Mouse (Mus musculus): Measurements from ENCODE around the gene Gngt2. TPM values are rescaled to one million over a fixed set of nuclear protein-coding genes. Genes with fewer than 3 reads are reported as not detected.
A peak's percentile ranks its signal among the peaks of the same experiment; 100 is the strongest.

The Gngt2 gene
- polyA plus RNA-seq, 1 experiment from 2014 or later, result 13.7 TPM

GRCm38 (mm10) chr11:95827464-95828085, 9.4 kb upstream of the Gngt2 start:
- WGBS, result 15% methylated on average over 3 of the region's 3 CpGs
- no peak for ATAC-seq (ENCODE audit: insufficient number of reproducible peaks, insufficient read depth, low FRiP score, low read depth)

DNA sequence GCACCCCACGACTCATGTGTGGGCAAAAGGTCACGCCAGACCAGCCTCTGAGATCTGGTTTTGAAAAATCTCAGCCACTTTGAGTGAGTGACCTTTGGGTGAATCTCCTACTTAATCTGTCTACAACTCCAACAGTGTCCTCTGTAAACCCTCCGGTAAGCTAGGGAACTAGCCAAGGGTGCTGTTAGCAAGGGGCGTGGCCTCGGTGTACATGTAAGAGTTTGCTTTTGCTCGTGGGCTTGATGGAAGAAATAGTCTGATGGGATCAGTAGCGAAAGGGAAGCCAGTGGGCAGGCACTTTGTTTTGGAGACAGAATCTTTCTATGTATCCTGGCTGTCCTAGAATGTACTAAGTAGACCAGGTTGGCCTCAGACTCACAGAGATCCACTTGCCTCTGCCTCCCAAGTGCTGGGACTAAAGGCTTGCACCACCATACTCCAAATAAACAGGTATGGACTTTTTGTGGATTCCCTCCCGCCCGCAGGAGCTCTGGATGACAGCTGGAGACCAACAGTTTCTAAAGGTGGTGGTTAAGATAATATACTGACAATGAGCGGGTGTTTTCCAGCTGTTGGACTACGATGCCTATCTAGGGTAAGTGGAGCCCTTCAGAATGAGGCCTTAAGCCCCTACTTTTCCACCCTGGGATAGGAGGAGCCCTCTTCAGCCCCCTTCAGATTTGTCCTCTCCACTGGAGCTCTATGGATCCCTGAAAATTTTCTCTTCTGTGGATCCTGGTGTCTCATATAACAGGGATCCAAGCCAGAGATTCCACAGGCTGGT, 8.6 kb upstream of the Gngt2 start:
- Histone ChIP-seq H3K27ac (ENCODE audit: low read length) (no peak overlapping the region), H3K4me3 (ENCODE audit: low read depth, low read length) (no peak overlapping the region), H3K4me2 (replicated peaks; ENCODE audit: low read depth, low read length) (no peak overlapping the region), H3K4me1 (ENCODE audit: control insufficient read depth, insufficient read depth, low read length) (peaks cover 20% of the 10 kb centered on the region; the same call in 1 of the 2 replicates), H3K9me3 (ENCODE audit: control insufficient read depth, low read depth, low read length) (no peaks in the 10 kb centered on the region), H3K9ac (replicated peaks; ENCODE audit: low read depth, low read length) (no peak overlapping the region), H3K27me3 (ENCODE audit: control insufficient read depth, insufficient read depth, low read length) (peaks cover 52% of the 10 kb centered on the region), H3K36me3 (ENCODE audit: control insufficient read depth, insufficient read depth, low read length) (no peaks in the 10 kb centered on the region)
- WGBS, result 70% methylated on average over 11 of the region's 11 CpGs
- ATAC-seq (ENCODE audit: insufficient number of reproducible peaks, insufficient read depth, low FRiP score, low read depth), result no peak

More at GRCm38 (mm10) chr11:95827464-95828085, 9.4 kb upstream of the Gngt2 start:
- Histone ChIP-seq H3K9me3 (ENCODE audit: control insufficient read depth, low read depth, low read length) (no peaks in the 10 kb centered on the region), H3K27me3 (ENCODE audit: control insufficient read depth, insufficient read depth, low read length) (peaks cover 49% of the 10 kb centered on the region), H3K4me2 (replicated peaks; ENCODE audit: low read depth, low read length) (no peak overlapping the region), H3K9ac (replicated peaks; ENCODE audit: low read depth, low read length) (no peak overlapping the region), H3K4me1 (ENCODE audit: control insufficient read depth, insufficient read depth, low read length) (peaks cover 21% of the 10 kb centered on the region; the same call in 1 of the 2 replicates), H3K36me3 (ENCODE audit: control insufficient read depth, insufficient read depth, low read length) (no peaks in the 10 kb centered on the region), H3K4me3 (ENCODE audit: low read depth, low read length) (no peak overlapping the region), H3K27ac (ENCODE audit: low read length) (no peak overlapping the region)

DNA sequence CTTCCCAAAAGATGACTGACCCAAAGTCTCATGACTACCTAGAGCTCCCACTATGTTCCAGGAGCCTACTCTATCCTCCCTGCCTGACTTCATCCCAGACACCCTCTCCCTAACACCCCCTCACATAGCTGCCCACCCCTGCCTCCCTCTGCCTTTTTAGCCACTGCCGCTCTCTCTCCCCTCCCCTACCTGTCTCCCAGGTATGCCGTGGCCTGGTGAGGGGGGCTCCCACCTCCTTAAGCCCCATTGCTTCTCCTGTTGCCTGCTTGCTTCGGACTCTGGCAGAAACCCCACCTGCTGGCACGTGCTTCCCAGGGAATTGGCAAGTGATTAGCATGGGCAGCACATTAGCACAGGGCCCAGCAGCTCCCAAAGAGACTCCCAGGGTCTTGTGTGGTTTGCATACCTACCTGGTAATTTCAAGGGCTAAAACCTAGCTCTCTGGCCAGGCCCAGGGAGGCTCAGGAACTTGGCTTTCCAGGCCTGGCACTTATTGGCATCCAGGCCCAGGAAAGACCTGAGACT, 7.4 kb upstream of the Gngt2 start:
- no peak overlapping the region for H3K4me3 ChIP-seq (ENCODE audit: low read depth, low read length)
- H3K27me3 ChIP-seq (ENCODE audit: control insufficient read depth, insufficient read depth, low read length), result peaks cover 63% of the 10 kb centered on the region
- H3K36me3 ChIP-seq (ENCODE audit: control insufficient read depth, insufficient read depth, low read length), result no peaks in the 10 kb centered on the region
- no peak overlapping the region for H3K9ac ChIP-seq (replicated peaks; ENCODE audit: low read depth, low read length)
- 29% methylated on average over 4 of the region's 4 CpGs for WGBS
- H3K4me1 ChIP-seq (ENCODE audit: control insufficient read depth, insufficient read depth, low read length), result peaks cover 22% of the 10 kb centered on the region
- no peak for ATAC-seq (ENCODE audit: insufficient number of reproducible peaks, insufficient read depth, low FRiP score, low read depth)
- no peak overlapping the region for H3K27ac ChIP-seq (ENCODE audit: low read length)
- H3K4me2 ChIP-seq (replicated peaks; ENCODE audit: low read depth, low read length), result no peak overlapping the region
- H3K9me3 ChIP-seq (ENCODE audit: control insufficient read depth, low read depth, low read length), result no peaks in the 10 kb centered on the region

DNA sequence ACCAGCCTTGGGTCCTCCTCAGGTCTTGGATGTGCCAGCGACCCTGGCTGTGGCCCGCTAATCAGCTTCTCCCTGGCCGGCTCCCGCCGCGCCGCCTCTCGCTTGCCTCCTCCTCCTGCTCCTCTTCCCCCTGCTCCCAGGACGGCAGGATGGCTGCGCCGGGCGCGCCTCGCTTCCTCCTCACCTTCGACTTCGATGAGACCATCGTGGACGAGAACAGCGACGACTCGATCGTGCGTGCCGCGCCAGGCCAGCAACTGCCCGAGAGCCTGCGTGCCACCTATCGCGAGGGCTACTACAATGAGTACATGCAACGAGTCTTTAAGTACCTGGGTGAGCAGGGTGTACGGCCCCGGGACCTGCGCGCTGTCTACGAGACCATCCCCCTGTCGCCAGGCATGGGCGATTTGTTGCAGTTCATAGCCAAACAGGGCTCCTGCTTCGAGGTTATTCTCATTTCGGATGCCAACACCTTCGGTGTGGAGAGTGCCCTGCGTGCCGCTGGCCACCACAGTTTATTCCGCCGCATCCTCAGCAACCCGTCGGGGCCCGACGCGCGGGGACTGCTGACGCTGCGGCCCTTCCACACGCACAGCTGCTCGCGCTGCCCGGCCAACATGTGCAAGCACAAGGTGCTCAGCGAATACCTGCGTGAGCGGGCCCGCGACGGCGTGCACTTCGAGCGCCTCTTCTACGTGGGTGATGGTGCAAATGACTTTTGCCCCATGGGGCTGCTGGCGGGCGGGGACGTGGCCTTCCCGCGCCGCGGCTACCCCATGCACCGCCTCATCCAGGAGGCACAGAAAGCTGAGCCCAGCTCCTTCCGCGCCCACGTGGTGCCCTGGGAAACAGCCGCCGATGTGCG, 6.4 kb upstream of the Gngt2 start:
- peak overlapping the region; percentile 44 for H3K4me2 ChIP-seq (replicated peaks; ENCODE audit: low read depth, low read length)
- H3K36me3 ChIP-seq (ENCODE audit: control insufficient read depth, insufficient read depth, low read length), result no peaks in the 10 kb centered on the region
- H3K4me1 ChIP-seq (ENCODE audit: control insufficient read depth, insufficient read depth, low read length), result peaks cover 26% of the 10 kb centered on the region
- 3% methylated on average over 80 of the region's 80 CpGs for WGBS
- no peak for ATAC-seq (ENCODE audit: insufficient number of reproducible peaks, insufficient read depth, low FRiP score, low read depth)
- no peak overlapping the region for H3K27ac ChIP-seq (ENCODE audit: low read length)
- no peaks in the 10 kb centered on the region for H3K9me3 ChIP-seq (ENCODE audit: control insufficient read depth, low read depth, low read length)
- H3K27me3 ChIP-seq (ENCODE audit: control insufficient read depth, insufficient read depth, low read length), result peaks cover 58% of the 10 kb centered on the region
- no peak overlapping the region for H3K9ac ChIP-seq (replicated peaks; ENCODE audit: low read depth, low read length)
- H3K4me3 ChIP-seq (ENCODE audit: low read depth, low read length), result peak overlapping the region; percentile 11

- H3K4me2 ChIP-seq (replicated peaks; ENCODE audit: low read depth, low read length), result peak overlapping the region; percentile 44
- H3K4me3 ChIP-seq (ENCODE audit: low read depth, low read length), result peak overlapping the region; percentile 11
- no peak overlapping the region for H3K27ac ChIP-seq (ENCODE audit: low read length)
- no peaks in the 10 kb centered on the region for H3K9me3 ChIP-seq (ENCODE audit: control insufficient read depth, low read depth, low read length)
- H3K9ac ChIP-seq (replicated peaks; ENCODE audit: low read depth, low read length), result no peak overlapping the region
- H3K27me3 ChIP-seq (ENCODE audit: control insufficient read depth, insufficient read depth, low read length), result peaks cover 58% of the 10 kb centered on the region
- H3K4me1 ChIP-seq (ENCODE audit: control insufficient read depth, insufficient read depth, low read length), result peaks cover 27% of the 10 kb centered on the region
- H3K36me3 ChIP-seq (ENCODE audit: control insufficient read depth, insufficient read depth, low read length), result no peaks in the 10 kb centered on the region
- 10% methylated on average over 10 of the region's 10 CpGs for WGBS
- no peak for ATAC-seq (ENCODE audit: insufficient number of reproducible peaks, insufficient read depth, low FRiP score, low read depth)
Measured at GRCm38 (mm10) chr11:95831276-95831619, 5.8 kb upstream of the Gngt2 start.

DNA sequence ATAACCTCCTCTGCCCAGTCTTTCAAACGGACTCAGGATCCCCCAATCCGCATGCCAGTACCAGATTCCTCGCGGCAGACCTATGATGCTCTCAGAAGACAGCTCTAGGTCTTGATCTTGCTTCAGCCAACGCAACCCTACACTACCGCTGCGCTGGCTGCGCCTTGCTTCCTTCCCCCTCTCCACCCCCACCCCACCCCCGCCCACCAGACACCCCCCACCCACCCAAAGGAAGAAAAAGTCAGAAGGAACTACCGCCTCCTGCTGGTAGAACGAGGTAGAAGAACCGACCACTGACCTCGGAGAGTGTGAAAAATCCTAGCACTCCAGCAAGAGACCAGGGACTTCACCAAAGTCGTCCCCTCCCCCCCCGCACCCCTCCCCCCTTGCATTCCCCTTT, 5.4 kb upstream of the Gngt2 start:
- Histone ChIP-seq H3K9me3 (ENCODE audit: control insufficient read depth, low read depth, low read length) (no peaks in the 10 kb centered on the region), H3K27ac (ENCODE audit: low read length) (no peak overlapping the region), H3K9ac (replicated peaks; ENCODE audit: low read depth, low read length) (no peak overlapping the region), H3K36me3 (ENCODE audit: control insufficient read depth, insufficient read depth, low read length) (no peaks in the 10 kb centered on the region), H3K27me3 (ENCODE audit: control insufficient read depth, insufficient read depth, low read length) (peaks cover 56% of the 10 kb centered on the region), H3K4me2 (replicated peaks; ENCODE audit: low read depth, low read length) (no peak overlapping the region), H3K4me1 (ENCODE audit: control insufficient read depth, insufficient read depth, low read length) (peaks cover 29% of the 10 kb centered on the region), H3K4me3 (ENCODE audit: low read depth, low read length) (peak overlapping the region; percentile 11; the same call in 1 of the 2 replicates)
- 4% methylated on average over 15 of the region's 15 CpGs for WGBS
- ATAC-seq (ENCODE audit: insufficient number of reproducible peaks, insufficient read depth, low FRiP score, low read depth), result no peak

DNA sequence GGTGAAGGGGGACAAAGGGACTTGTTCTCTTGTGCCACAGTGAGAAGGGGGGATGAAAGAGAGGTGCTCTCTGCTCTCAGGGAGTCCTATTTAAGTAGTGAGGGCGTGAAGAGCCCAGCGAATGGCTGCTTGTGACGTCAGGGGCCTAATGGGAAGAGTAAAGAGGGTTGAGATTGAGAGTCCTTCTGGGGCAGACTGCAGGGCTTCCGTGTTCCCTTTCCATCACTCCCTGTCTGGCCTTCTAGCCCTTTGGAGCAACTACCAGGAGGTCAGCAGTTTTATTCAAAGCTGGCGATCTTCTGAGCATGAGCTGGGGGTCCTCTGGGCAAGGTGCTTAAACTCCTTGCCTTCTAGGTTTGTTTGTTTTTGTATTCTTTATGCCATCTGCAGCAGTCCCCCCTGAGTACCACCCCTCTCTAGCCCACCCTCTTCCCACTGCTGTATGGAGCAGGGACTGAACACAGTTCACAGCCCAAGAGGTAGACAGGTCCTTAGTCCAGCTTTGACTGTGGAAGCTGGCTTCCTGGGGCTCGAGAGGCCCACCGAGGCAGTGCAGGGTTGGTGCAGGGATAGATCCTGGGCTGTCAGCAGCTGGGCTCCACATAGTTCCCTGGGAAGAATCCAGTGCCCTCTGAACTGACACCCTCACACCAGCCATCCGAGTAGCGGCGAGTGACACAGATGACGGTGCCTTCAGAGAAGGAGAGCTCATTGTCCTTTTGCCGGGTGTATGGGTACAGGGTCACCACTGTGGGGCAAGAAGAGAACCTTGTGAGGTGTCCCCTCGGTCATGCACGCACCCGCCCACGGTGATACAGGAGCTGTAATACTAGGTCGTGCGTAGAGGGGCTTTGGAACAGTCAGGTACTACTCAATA, 4.6 kb upstream of the Gngt2 start:
- no peak for ATAC-seq (ENCODE audit: insufficient number of reproducible peaks, insufficient read depth, low FRiP score, low read depth)
- Histone ChIP-seq H3K9ac (replicated peaks; ENCODE audit: low read depth, low read length) (no peak overlapping the region), H3K4me3 (ENCODE audit: low read depth, low read length) (no peak overlapping the region), H3K36me3 (ENCODE audit: control insufficient read depth, insufficient read depth, low read length) (no peaks in the 10 kb centered on the region), H3K27ac (ENCODE audit: low read length) (no peak overlapping the region), H3K4me1 (ENCODE audit: control insufficient read depth, insufficient read depth, low read length) (peaks cover 36% of the 10 kb centered on the region), H3K27me3 (ENCODE audit: control insufficient read depth, insufficient read depth, low read length) (peaks cover 55% of the 10 kb centered on the region), H3K9me3 (ENCODE audit: control insufficient read depth, low read depth, low read length) (no peaks in the 10 kb centered on the region), H3K4me2 (replicated peaks; ENCODE audit: low read depth, low read length) (no peak overlapping the region)
- WGBS, result 47% methylated on average over 18 of the region's 18 CpGs
